Mouse (Mus musculus): ENCODE data around the gene Lzic. TPM values are rescaled to one million over a fixed set of nuclear protein-coding genes. Genes with fewer than 3 reads are reported as not detected.

Lzic gene
- polyA plus RNA-seq, 1 experiment from 2014 or later, result 39.8 TPM

GRCm38 (mm10) chr4:149484566-149484965 lies 463 bp upstream of the Lzic start:
- H3K27me3 ChIP-seq (ENCODE audit: control insufficient read depth, insufficient read depth, low read length), result no peaks in the 10 kb centered on the region
- peak overlapping the region; percentile 76 to 91 for H3K4me3 ChIP-seq (ENCODE audit: control insufficient read depth in 1 of 2, insufficient read depth in 1 of 2, low read depth in 1 of 2, low read length in 2 of 2)
- H3K9ac ChIP-seq (ENCODE audit: low read length), result peak overlapping the region; percentile 84
- ATAC-seq (ENCODE audit: insufficient number of reproducible peaks, insufficient read depth, low FRiP score, low read depth), result no peak
- H3K27ac ChIP-seq (replicated peaks in 1 of 2; ENCODE audit: control insufficient read depth in 1 of 2, insufficient read depth in 1 of 2, low read depth in 2 of 2, low read length in 2 of 2), result peak overlapping the region; percentile 78 to 90
- peaks cover 6 to 12% of the 10 kb centered on the region in 2 experiments for H3K4me1 ChIP-seq (ENCODE audit: control insufficient read depth in 2 of 2, insufficient read depth in 2 of 2, low read length in 2 of 2)
- WGBS, result 40% methylated on average over 3 of the region's 3 CpGs
- no peaks in the 10 kb centered on the region for H3K9me3 ChIP-seq (ENCODE audit: control insufficient read depth, low read length)
- H3K36me3 ChIP-seq (ENCODE audit: control insufficient read depth, insufficient read depth, low read length), result peaks cover 32% of the 10 kb centered on the region
- H3K4me2 ChIP-seq (ENCODE audit: low read length), result peak overlapping the region; percentile 73

- Histone ChIP-seq H3K36me3 (ENCODE audit: control insufficient read depth, insufficient read depth, low read length) (peaks cover 42% of the 10 kb centered on the region), H3K27ac (replicated peaks in 1 of 2; ENCODE audit: control insufficient read depth in 1 of 2, insufficient read depth in 1 of 2, low read depth in 2 of 2, low read length in 2 of 2) (peak overlapping the region; percentile 71 to 90), H3K9me3 (ENCODE audit: control insufficient read depth, low read length) (no peaks in the 10 kb centered on the region), H3K27me3 (ENCODE audit: control insufficient read depth, insufficient read depth, low read length) (no peaks in the 10 kb centered on the region), H3K4me2 (ENCODE audit: low read length) (peak overlapping the region; percentile 73), H3K9ac (ENCODE audit: low read length) (peak overlapping the region; percentile 84), H3K4me3 (ENCODE audit: control insufficient read depth in 1 of 2, insufficient read depth in 1 of 2, low read depth in 1 of 2, low read length in 2 of 2) (peak overlapping the region; percentile 76 to 91), H3K4me1 (ENCODE audit: control insufficient read depth in 2 of 2, insufficient read depth in 2 of 2, low read length in 2 of 2) (peaks cover 6 to 12% of the 10 kb centered on the region in 2 experiments)
- 1% methylated on average over 10 of the region's 10 CpGs for WGBS
- ATAC-seq (ENCODE audit: insufficient number of reproducible peaks, insufficient read depth, low FRiP score, low read depth), result no peak
These were observed 787 bp downstream of the Lzic start for GRCm38 (mm10) chr4:149485825-149486206.

- 0 out of 2 replicates have a peak, but pooled peaks cover 2% of the 10 kb centered on the region for H3K9me3 ChIP-seq (ENCODE audit: control insufficient read depth, low read length)
- H3K36me3 ChIP-seq (ENCODE audit: control insufficient read depth, insufficient read depth, low read length), result peaks cover 57% of the 10 kb centered on the region
- 95% methylated on average over 12 of the region's 12 CpGs for WGBS
These were observed 2.7 kb downstream of the Lzic start for GRCm38 (mm10) chr4:149487729-149488128.

GRCm38 (mm10) chr4:149489415-149490240 lies 4.6 kb downstream of the Lzic start:
- Histone ChIP-seq H3K27ac (replicated peaks in 1 of 2; ENCODE audit: control insufficient read depth in 1 of 2, insufficient read depth in 1 of 2, low read depth in 2 of 2, low read length in 2 of 2) (no peak overlapping the region), H3K36me3 (ENCODE audit: control insufficient read depth, insufficient read depth, low read length) (peaks cover 76% of the 10 kb centered on the region), H3K4me3 (ENCODE audit: control insufficient read depth in 1 of 2, insufficient read depth in 1 of 2, low read depth in 1 of 2, low read length in 2 of 2) (no peak overlapping the region)

More at GRCm38 (mm10) chr4:149487729-149488128, 2.7 kb downstream of the Lzic start:
- no peak for ATAC-seq (ENCODE audit: insufficient number of reproducible peaks, insufficient read depth, low FRiP score, low read depth)
- Histone ChIP-seq H3K27me3 (ENCODE audit: control insufficient read depth, insufficient read depth, low read length) (no peaks in the 10 kb centered on the region), H3K4me1 (ENCODE audit: control insufficient read depth in 2 of 2, insufficient read depth in 2 of 2, low read length in 2 of 2) (peaks cover 6 to 12% of the 10 kb centered on the region in 2 experiments), H3K9ac (ENCODE audit: low read length) (no peak overlapping the region), H3K4me2 (ENCODE audit: low read length) (no peak overlapping the region), H3K27ac (replicated peaks in 1 of 2; ENCODE audit: control insufficient read depth in 1 of 2, insufficient read depth in 1 of 2, low read depth in 2 of 2, low read length in 2 of 2) (no peak overlapping the region), H3K4me3 (ENCODE audit: control insufficient read depth in 1 of 2, insufficient read depth in 1 of 2, low read depth in 1 of 2, low read length in 2 of 2) (no peak overlapping the region)

GRCm38 (mm10) chr4:149491151-149491550 lies 6.1 kb downstream of the Lzic start:
- Histone ChIP-seq H3K4me3 (ENCODE audit: control insufficient read depth in 1 of 2, insufficient read depth in 1 of 2, low read depth in 1 of 2, low read length in 2 of 2) (no peak overlapping the region), H3K4me2 (ENCODE audit: low read length) (no peak overlapping the region), H3K9ac (ENCODE audit: low read length) (no peak overlapping the region), H3K9me3 (ENCODE audit: control insufficient read depth, low read length) (0 out of 2 replicates have a peak, but pooled peaks cover 2% of the 10 kb centered on the region), H3K27ac (replicated peaks in 1 of 2; ENCODE audit: control insufficient read depth in 1 of 2, insufficient read depth in 1 of 2, low read depth in 2 of 2, low read length in 2 of 2) (no peak overlapping the region), H3K27me3 (ENCODE audit: control insufficient read depth, insufficient read depth, low read length) (no peaks in the 10 kb centered on the region), H3K4me1 (ENCODE audit: control insufficient read depth in 2 of 2, insufficient read depth in 2 of 2, low read length in 2 of 2) (peaks cover 0 to 7% of the 10 kb centered on the region in 2 experiments; a peak in 2 of 4 replicates), H3K36me3 (ENCODE audit: control insufficient read depth, insufficient read depth, low read length) (peaks cover 89% of the 10 kb centered on the region)
- ATAC-seq (ENCODE audit: insufficient number of reproducible peaks, insufficient read depth, low FRiP score, low read depth), result no peak
- WGBS, result 95% methylated on average over 3 of the region's 3 CpGs

More at GRCm38 (mm10) chr4:149489415-149490240, 4.6 kb downstream of the Lzic start:
- H3K4me2 ChIP-seq (ENCODE audit: low read length), result no peak overlapping the region
- no peak overlapping the region for H3K9ac ChIP-seq (ENCODE audit: low read length)
- H3K4me1 ChIP-seq (ENCODE audit: control insufficient read depth in 2 of 2, insufficient read depth in 2 of 2, low read length in 2 of 2), result peaks cover 1 to 9% of the 10 kb centered on the region in 2 experiments
- 0 out of 2 replicates have a peak, but pooled peaks cover 2% of the 10 kb centered on the region for H3K9me3 ChIP-seq (ENCODE audit: control insufficient read depth, low read length)
- no peaks in the 10 kb centered on the region for H3K27me3 ChIP-seq (ENCODE audit: control insufficient read depth, insufficient read depth, low read length)
- ATAC-seq (ENCODE audit: insufficient number of reproducible peaks, insufficient read depth, low FRiP score, low read depth), result no peak
- 91% methylated on average over 14 of the region's 14 CpGs for WGBS

GRCm38 (mm10) chr4:149496612-149497011 lies 11.6 kb downstream of the Lzic start:
- H3K4me1 ChIP-seq (ENCODE audit: control insufficient read depth in 2 of 2, insufficient read depth in 2 of 2, low read length in 2 of 2), result no peaks in the 10 kb centered on the region
- H3K36me3 ChIP-seq (ENCODE audit: control insufficient read depth, insufficient read depth, low read length), result peaks cover 87% of the 10 kb centered on the region
- H3K9ac ChIP-seq (ENCODE audit: low read length), result no peak overlapping the region
- H3K9me3 ChIP-seq (ENCODE audit: control insufficient read depth, low read length), result no peaks in the 10 kb centered on the region
- no peak overlapping the region for H3K4me3 ChIP-seq (ENCODE audit: control insufficient read depth in 1 of 2, insufficient read depth in 1 of 2, low read depth in 1 of 2, low read length in 2 of 2)
- 65% methylated on average over 2 of the region's 2 CpGs for WGBS
- H3K27ac ChIP-seq (replicated peaks in 1 of 2; ENCODE audit: control insufficient read depth in 1 of 2, insufficient read depth in 1 of 2, low read depth in 2 of 2, low read length in 2 of 2), result no peak overlapping the region
- no peaks in the 10 kb centered on the region for H3K27me3 ChIP-seq (ENCODE audit: control insufficient read depth, insufficient read depth, low read length)
- ATAC-seq (ENCODE audit: insufficient number of reproducible peaks, insufficient read depth, low FRiP score, low read depth), result no peak
- H3K4me2 ChIP-seq (ENCODE audit: low read length), result no peak overlapping the region

GRCm38 (mm10) chr4:149498901-149499300 lies 13.9 kb downstream of the Lzic start:
- ATAC-seq (ENCODE audit: insufficient number of reproducible peaks, insufficient read depth, low FRiP score, low read depth), result no peak
- Histone ChIP-seq H3K36me3 (ENCODE audit: control insufficient read depth, insufficient read depth, low read length) (peaks cover 77% of the 10 kb centered on the region), H3K27ac (replicated peaks in 1 of 2; ENCODE audit: control insufficient read depth in 1 of 2, insufficient read depth in 1 of 2, low read depth in 2 of 2, low read length in 2 of 2) (no peak overlapping the region), H3K9ac (ENCODE audit: low read length) (no peak overlapping the region), H3K9me3 (ENCODE audit: control insufficient read depth, low read length) (no peaks in the 10 kb centered on the region), H3K27me3 (ENCODE audit: control insufficient read depth, insufficient read depth, low read length) (no peaks in the 10 kb centered on the region), H3K4me2 (ENCODE audit: low read length) (no peak overlapping the region), H3K4me1 (ENCODE audit: control insufficient read depth in 2 of 2, insufficient read depth in 2 of 2, low read length in 2 of 2) (no peaks in the 10 kb centered on the region), H3K4me3 (ENCODE audit: control insufficient read depth in 1 of 2, insufficient read depth in 1 of 2, low read depth in 1 of 2, low read length in 2 of 2) (no peak overlapping the region)
- 85% methylated on average over 8 of the region's 8 CpGs for WGBS
